Mouse (Mus musculus): ENCODE results near the gene Acsl1. TPM values are rescaled to one million over a fixed set of nuclear protein-coding genes. Genes with fewer than 3 reads are reported as not detected.
A peak's percentile ranks its signal among the peaks of the same experiment; 100 is the strongest.

The Acsl1 gene
- total and polyA plus RNA-seq, 3 experiments = 26.2 to 33.9 TPM; not detected in 1

DNA sequence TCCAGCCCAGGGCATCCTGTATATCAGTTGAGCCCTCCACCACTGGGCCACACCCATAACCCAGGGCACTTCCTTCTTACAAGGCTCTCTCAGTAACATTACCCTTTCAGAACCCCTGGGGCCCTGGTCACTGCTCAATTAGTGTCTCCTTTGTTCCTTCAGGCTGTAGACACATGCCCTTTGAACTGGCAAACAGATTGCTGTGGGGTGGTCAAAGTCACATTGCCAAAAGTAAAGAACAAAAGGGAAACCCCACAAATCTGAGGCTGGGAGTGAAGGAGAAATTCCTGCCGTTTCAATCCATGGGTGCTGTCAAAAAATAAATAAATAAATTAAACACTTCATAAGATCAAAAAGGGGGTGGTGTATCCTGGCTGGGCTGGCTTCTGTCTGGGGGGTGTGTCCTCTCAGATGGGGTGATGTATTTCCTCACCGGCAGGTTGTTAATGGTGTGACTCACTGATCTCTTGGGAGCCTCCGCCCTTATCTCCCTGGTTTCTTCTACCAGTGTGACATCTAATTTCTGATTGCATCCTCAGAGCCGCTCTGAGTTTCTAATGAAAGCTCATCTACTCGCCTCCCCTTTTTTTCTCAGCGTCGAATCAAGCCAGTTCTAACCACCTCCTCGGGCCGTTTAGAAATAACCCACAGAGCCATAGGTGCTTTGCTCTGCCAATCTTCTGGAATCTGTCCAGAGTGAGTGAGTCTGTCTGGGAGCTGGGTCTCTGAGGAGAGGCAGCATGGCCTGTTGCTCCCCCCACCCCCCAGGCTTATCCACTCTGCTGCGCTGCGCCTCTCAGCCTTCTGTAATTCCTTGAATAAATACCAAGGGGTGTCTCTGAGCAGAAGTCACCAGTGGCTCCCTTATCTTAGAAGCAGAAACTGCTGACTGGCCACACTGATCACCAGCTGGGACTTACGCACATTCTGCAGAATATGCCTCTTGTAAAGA lies 24.6 kb upstream of the Acsl1 start (continued):
- TF ChIP-seq KAT2A (conservative IDR thresholded peaks at IDR 0.05; ENCODE audit: low read depth, low read length) = peak; percentile 26; the same call in 1 of the 2 replicates
- TF ChIP-seq CHD2 (IDR thresholded peaks at IDR 0.05; ENCODE audit: low read length) = 0 out of 2 replicates have a peak, but pooled peaks have one; percentile 14
- no peak for TF ChIP-seq ZC3H11A (IDR thresholded peaks at IDR 0.05; ENCODE audit: low read depth, low read length)

DNA sequence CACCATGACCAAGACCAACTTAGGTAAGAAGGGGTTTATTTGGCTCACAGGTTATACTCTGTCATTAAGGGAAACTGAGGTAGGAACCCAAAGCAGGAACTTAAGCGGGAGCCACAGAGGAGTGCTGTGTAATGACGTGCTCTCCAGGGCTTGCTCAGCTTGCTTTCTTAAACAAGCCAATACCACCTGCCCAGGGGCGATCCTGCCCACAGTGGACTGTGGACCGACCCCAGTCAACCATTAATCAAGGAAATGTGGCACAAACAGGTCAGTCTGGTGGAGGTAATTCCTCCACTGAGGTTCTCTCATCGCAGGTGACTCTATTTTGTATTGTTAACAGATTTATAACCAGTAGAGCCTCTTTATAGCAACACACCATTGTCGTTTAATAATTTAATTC lies 23.5 kb upstream of the Acsl1 start:
- H3K79me2 ChIP-seq (ENCODE audit: control insufficient read depth, insufficient read depth, low read length, poor library complexity) = no peaks in the 10 kb centered on the region
- no peak overlapping the region for H3K9ac ChIP-seq (ENCODE audit: control insufficient read depth, low read depth, low read length, poor library complexity, severe bottlenecking)
- TF ChIP-seq E2F4 (IDR thresholded peaks at IDR 0.05; ENCODE audit: borderline replicate concordance, low read depth, low read length) (no peak), HCFC1 (IDR thresholded peaks at IDR 0.05; ENCODE audit: low read depth, low read length) (no peak), CTCF (IDR thresholded peaks at IDR 0.05 in 2 of 3, conservative IDR thresholded peaks at IDR 0.05 in 1 of 3; ENCODE audit: control insufficient read depth in 1 of 3, insufficient read depth in 1 of 3, low read depth in 2 of 3, low read length in 3 of 3, poor library complexity in 1 of 3, severe bottlenecking in 1 of 3) (no peak), POLR2AphosphoS2 (IDR thresholded peaks at IDR 0.05; ENCODE audit: low read length) (no peak), NELFE (IDR thresholded peaks at IDR 0.05; ENCODE audit: low read depth, low read length) (no peak), GATA1 (IDR thresholded peaks at IDR 0.05; ENCODE audit: low read depth, low read length) (no peak), KAT2A (conservative IDR thresholded peaks at IDR 0.05; ENCODE audit: low read depth, low read length) (no peak), EP300 (IDR thresholded peaks at IDR 0.05; ENCODE audit: low read depth in 1 of 2, low read length in 2 of 2) (no peak), TAL1 (IDR thresholded peaks at IDR 0.05; ENCODE audit: low read length) (no peak)
- H3K4me3 ChIP-seq (ENCODE audit: control insufficient read depth in 1 of 2, insufficient read depth in 1 of 2, low read depth in 2 of 2, low read length in 2 of 2) = no peak overlapping the region
- no peaks in the 10 kb centered on the region for H3K9me3 ChIP-seq (replicated peaks; ENCODE audit: insufficient read depth, low read length)
- H3K27ac ChIP-seq (ENCODE audit: control insufficient read depth, low read depth, low read length) = no peak overlapping the region
- peaks cover 9 to 16% of the 10 kb centered on the region in 2 experiments for H3K4me1 ChIP-seq (ENCODE audit: control insufficient read depth in 1 of 2, insufficient read depth in 2 of 2, low read length in 2 of 2)
- no peaks in the 10 kb centered on the region for H3K27me3 ChIP-seq (ENCODE audit: control insufficient read depth in 1 of 2, insufficient read depth in 2 of 2, low read length in 2 of 2)
- DNase-seq (ENCODE audit: low read depth, low spot score) = no peak
- peaks cover 0 to 16% of the 10 kb centered on the region in 2 experiments; a peak in 2 of 4 replicates for H3K36me3 ChIP-seq (ENCODE audit: control insufficient read depth in 1 of 2, insufficient read depth in 2 of 2, low read length in 2 of 2)

DNA sequence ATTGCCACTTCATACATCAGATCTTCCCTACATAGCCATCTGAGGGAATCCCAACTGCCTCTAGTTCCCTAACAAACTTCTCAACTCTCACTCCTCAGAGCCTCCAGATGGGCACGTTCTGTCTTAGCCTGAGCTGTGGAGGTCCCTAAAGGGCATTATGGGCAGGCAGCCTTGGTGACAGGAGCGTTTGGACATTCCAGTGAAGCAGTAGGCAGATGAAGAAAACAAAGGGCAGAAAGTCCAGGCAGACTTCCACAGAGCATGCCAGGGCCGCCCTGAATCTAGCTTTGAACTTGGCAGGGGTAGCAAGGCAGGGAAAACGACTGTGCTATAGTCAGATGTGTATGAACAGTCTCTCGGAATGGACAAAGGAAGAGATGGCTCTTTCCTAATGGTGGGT lies 22.2 kb upstream of the Acsl1 start:
- Histone ChIP-seq H3K27ac (ENCODE audit: control insufficient read depth, low read depth, low read length) (no peak overlapping the region), H3K9ac (ENCODE audit: control insufficient read depth, low read depth, low read length, poor library complexity, severe bottlenecking) (no peak overlapping the region), H3K27me3 (ENCODE audit: control insufficient read depth in 1 of 2, insufficient read depth in 2 of 2, low read length in 2 of 2) (no peaks in the 10 kb centered on the region), H3K4me3 (ENCODE audit: control insufficient read depth in 1 of 2, insufficient read depth in 1 of 2, low read depth in 2 of 2, low read length in 2 of 2) (no peak overlapping the region), H3K36me3 (ENCODE audit: control insufficient read depth in 1 of 2, insufficient read depth in 2 of 2, low read length in 2 of 2) (peaks cover 0 to 16% of the 10 kb centered on the region in 2 experiments; a peak in 2 of 4 replicates), H3K9me3 (replicated peaks; ENCODE audit: insufficient read depth, low read length) (no peaks in the 10 kb centered on the region), H3K79me2 (ENCODE audit: control insufficient read depth, insufficient read depth, low read length, poor library complexity) (no peaks in the 10 kb centered on the region), H3K4me1 (ENCODE audit: control insufficient read depth in 1 of 2, insufficient read depth in 2 of 2, low read length in 2 of 2) (peaks cover 9 to 16% of the 10 kb centered on the region in 2 experiments)
- TF ChIP-seq EP300 (IDR thresholded peaks at IDR 0.05; ENCODE audit: low read depth in 1 of 2, low read length in 2 of 2) (no peak), E2F4 (IDR thresholded peaks at IDR 0.05; ENCODE audit: borderline replicate concordance, low read depth, low read length) (no peak), TAL1 (IDR thresholded peaks at IDR 0.05; ENCODE audit: low read length) (no peak), POLR2AphosphoS5 (IDR thresholded peaks at IDR 0.05; ENCODE audit: borderline replicate concordance, low read depth, low read length) (no peak), BHLHE40 (IDR thresholded peaks at IDR 0.05; ENCODE audit: borderline replicate concordance, low read depth, low read length) (no peak), CTCF (IDR thresholded peaks at IDR 0.05 in 2 of 3, conservative IDR thresholded peaks at IDR 0.05 in 1 of 3; ENCODE audit: control insufficient read depth in 1 of 3, insufficient read depth in 1 of 3, low read depth in 2 of 3, low read length in 3 of 3, poor library complexity in 1 of 3, severe bottlenecking in 1 of 3) (no peak), ZMIZ1 (IDR thresholded peaks at IDR 0.05; ENCODE audit: low read depth, low read length) (no peak), GABPA (IDR thresholded peaks at IDR 0.05; ENCODE audit: low read depth, low read length) (no peak), USF1 (IDR thresholded peaks at IDR 0.05; ENCODE audit: low read depth, low read length) (no peak)
- DNase-seq (ENCODE audit: low read depth, low spot score) = no peak
